Mouse (Mus musculus) urinary bladder, postnatal 25 days (tissue): ENCODE measurements around the gene Ugt1a8.
"Not testable (repeated sequence)": the region's sequence is repeated elsewhere in the genome, so short reads cannot be mapped to it uniquely, and the experiment has no call there.

ENCODE experiments used
- DNase-seq: peaks from one replicate; pipeline ENCODE4 v3.0.0; 2022; ENCODE audit warnings: low spot score

Gene Ugt1a8

GRCm38 (mm10) chr1:88087513-88087912 lies at the start of gene Ugt1a8:
Ugt1a8 (plus strand) TSS chr1:88087813.
- no peak for DNase-seq

GRCm38 (mm10) chr1:88043044-88043443 lies 44.6 kb upstream of the Ugt1a8 start:
- not testable (repeated sequence) for DNase-seq

- DNase-seq = not testable (repeated sequence)
Measured at GRCm38 (mm10) chr1:88044832-88045437, 42.7 kb upstream of the Ugt1a8 start.

- not testable (repeated sequence) for DNase-seq
Measured at GRCm38 (mm10) chr1:88047408-88047807, 40.2 kb upstream of the Ugt1a8 start.

- DNase-seq = no peak
Measured at GRCm38 (mm10) chr1:88055088-88055487, 32.5 kb upstream of the Ugt1a8 start, which contains the start of gene Ugt1a10. Ugt1a10 (plus strand) TSS chr1:88055388.

GRCm38 (mm10) chr1:88066472-88067102 lies 21.0 kb upstream of the Ugt1a8 start:
- DNase-seq = not testable (repeated sequence)

GRCm38 (mm10) chr1:88070495-88070894 lies 17.1 kb upstream of the Ugt1a8 start, which contains the start of gene Ugt1a9:
Ugt1a9 (plus strand) TSS chr1:88070800.
- DNase-seq = no peak

GRCm38 (mm10) chr1:88070902-88071301 lies 16.7 kb upstream of the Ugt1a8 start:
- DNase-seq = no peak

- no peak for DNase-seq
Measured at GRCm38 (mm10) chr1:88074471-88074870, 13.1 kb upstream of the Ugt1a8 start.

GRCm38 (mm10) chr1:88077128-88077527 lies 10.5 kb upstream of the Ugt1a8 start:
- no peak for DNase-seq

- DNase-seq = no peak
Measured at GRCm38 (mm10) chr1:88081670-88082069, 5.9 kb upstream of the Ugt1a8 start.

GRCm38 (mm10) chr1:88086125-88086524 lies 1.5 kb upstream of the Ugt1a8 start:
- no peak for DNase-seq

GRCm38 (mm10) chr1:88092341-88092740 lies 4.7 kb downstream of the Ugt1a8 start:
- DNase-seq = no peak

- not testable (repeated sequence) for DNase-seq
Measured at GRCm38 (mm10) chr1:88094270-88094676, 6.7 kb downstream of the Ugt1a8 start.

GRCm38 (mm10) chr1:88094941-88095492 lies 7.4 kb downstream of the Ugt1a8 start, which contains the start of gene Ugt1a7c:
Ugt1a7c (plus strand) TSS chr1:88095062.
- peak; percentile 42 for DNase-seq

GRCm38 (mm10) chr1:88098546-88098945 lies 10.9 kb downstream of the Ugt1a8 start:
- not testable (repeated sequence) for DNase-seq

GRCm38 (mm10) chr1:88099691-88100090 lies 12.1 kb downstream of the Ugt1a8 start:
- not testable (repeated sequence) for DNase-seq

GRCm38 (mm10) chr1:88103019-88103418 lies 15.4 kb downstream of the Ugt1a8 start, which contains the start of gene Ugt1a6b:
Ugt1a6b (plus strand) TSS chr1:88103252.
- DNase-seq = not testable (repeated sequence)

GRCm38 (mm10) chr1:88103697-88104468 lies 16.3 kb downstream of the Ugt1a8 start:
- not testable (repeated sequence) for DNase-seq

GRCm38 (mm10) chr1:88104667-88105430 lies 17.2 kb downstream of the Ugt1a8 start:
- no peak for DNase-seq

GRCm38 (mm10) chr1:88105656-88106055 lies 18.0 kb downstream of the Ugt1a8 start:
- no peak for DNase-seq
